Mouse (Mus musculus) embryonic fibroblast, embryonic 13.5 days (primary cell): ENCODE data around the gene Thsd1. TPM values are rescaled to one million over a fixed set of nuclear protein-coding genes. Genes with fewer than 3 reads are reported as not detected.

Source experiments
- H3K27ac ChIP-seq: 2 replicates; pipeline ENCODE4 v1.5.1; 2012; ENCODE audit warnings: low read length, control low read depth, inconsistent platforms; ENCODE audit not compliant: insufficient read depth
- H3K4me1 ChIP-seq: 2 replicates; pipeline ENCODE4 v1.6.1; 2011; ENCODE audit warnings: low read length; ENCODE audit not compliant: control insufficient read depth, insufficient read depth
- H3K4me3 ChIP-seq: 2 replicates; pipeline ENCODE4 v1.5.1; 2011; ENCODE audit warnings: mild to moderate bottlenecking, control low read depth, low read length; ENCODE audit not compliant: insufficient read depth
- CTCF ChIP-seq: IDR thresholded peaks from 2 replicates; pipeline ENCODE4 v1.5.1; 2011; ENCODE audit warnings: mild to moderate bottlenecking, control low read depth, low read length, moderate library complexity, borderline replicate concordance; ENCODE audit not compliant: insufficient read depth
- POLR2A ChIP-seq: IDR thresholded peaks from 2 replicates; pipeline ENCODE4 v1.6.1; 2011; ENCODE audit warnings: low read depth, mild to moderate bottlenecking, control low read depth, low read length, moderate library complexity
- polyA plus RNA-seq: library from polyadenylated mRNA; stranded (reverse); fragments of >200 nt; gene quantifications from 2 replicates; pipeline ENCODE4 v1.2.4, GENCODE M21; 2011; ENCODE audit warnings: low read depth; ENCODE audit not compliant: missing spikeins, insufficient read length

Gene Thsd1
- polyA plus RNA-seq, 1 experiment: 1.3 TPM

DNA sequence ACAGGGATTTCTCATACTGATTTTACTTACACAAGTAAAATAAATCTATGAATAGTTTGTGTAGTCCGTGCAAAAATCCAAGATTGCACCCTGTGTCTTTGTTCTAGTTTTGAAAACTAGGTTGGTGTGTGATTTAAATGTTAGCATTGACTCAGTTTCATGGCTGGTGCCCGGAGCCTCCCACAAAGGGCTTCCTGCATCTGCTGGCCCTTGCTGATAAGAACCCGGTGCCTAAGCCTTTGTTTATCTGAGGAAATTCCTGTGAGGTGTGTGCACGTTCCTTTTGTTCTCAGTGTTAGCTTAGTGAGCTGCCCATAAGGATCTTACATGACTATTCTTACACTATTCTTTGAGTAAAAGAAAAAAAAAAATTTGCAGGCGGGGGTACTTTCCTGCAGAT is 18.1 kb upstream of the Thsd1 start:
- H3K4me3 ChIP-seq: no peak overlapping the region
- no peak for TF ChIP-seq CTCF
- no peak for TF ChIP-seq POLR2A
- H3K27ac ChIP-seq: no peak overlapping the region
- H3K4me1 ChIP-seq: no peaks in the 10 kb centered on the region

- H3K4me1 ChIP-seq: no peaks in the 10 kb centered on the region
- TF ChIP-seq POLR2A (no peak), CTCF (no peak)
- no peak overlapping the region for H3K4me3 ChIP-seq
- H3K27ac ChIP-seq: no peak overlapping the region
Observed at GRCm38 (mm10) chr8:22214826-22215225, 12.3 kb upstream of the Thsd1 start.

DNA sequence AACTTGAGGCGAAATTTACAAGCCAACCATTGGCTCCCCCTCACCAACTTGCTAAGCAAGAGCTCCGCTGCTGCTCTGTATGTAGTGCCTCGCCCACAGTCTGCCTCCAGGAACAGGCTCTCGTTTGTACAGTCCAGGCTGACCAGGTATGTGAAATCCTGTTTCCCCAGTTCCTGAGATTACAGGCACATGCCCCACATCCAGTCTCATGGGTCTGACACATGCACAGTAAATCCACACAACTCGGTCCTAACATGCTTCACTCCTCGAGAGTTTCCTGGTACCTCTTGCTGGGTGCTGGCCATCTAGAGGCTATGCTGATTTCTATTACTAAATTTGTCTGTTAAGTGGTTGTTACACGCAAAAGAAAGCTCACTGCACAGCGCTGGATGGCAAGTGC is 752 bp upstream of the Thsd1 start:
- H3K4me1 ChIP-seq: no peaks in the 10 kb centered on the region
- no peak overlapping the region for H3K27ac ChIP-seq
- H3K4me3 ChIP-seq: no peak overlapping the region
- TF ChIP-seq CTCF (no peak), POLR2A (no peak)

GRCm38 (mm10) chr8:22228621-22229020 is 1.5 kb downstream of the Thsd1 start:
- H3K4me1 ChIP-seq: no peaks in the 10 kb centered on the region
- H3K4me3 ChIP-seq: no peak overlapping the region
- TF ChIP-seq POLR2A: no peak
- TF ChIP-seq CTCF: no peak
- H3K27ac ChIP-seq: no peak overlapping the region

DNA sequence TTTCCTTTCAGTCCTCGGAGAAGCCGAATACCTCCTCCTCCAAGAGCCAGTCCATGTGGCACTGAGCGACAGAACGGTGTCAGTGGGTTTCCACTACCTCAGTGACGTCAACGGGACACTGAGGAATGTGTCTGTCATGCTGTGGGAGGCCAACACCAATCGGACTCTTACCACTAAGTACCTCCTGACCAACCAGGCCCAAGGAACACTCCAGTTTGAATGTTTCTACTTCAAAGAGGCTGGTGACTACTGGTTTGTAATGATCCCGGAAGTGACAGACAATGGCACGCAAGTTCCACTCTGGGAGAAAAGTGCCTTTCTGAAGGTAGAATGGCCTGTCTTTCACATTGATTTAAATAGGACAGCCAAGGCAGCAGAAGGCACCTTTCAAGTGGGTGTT is 15.9 kb downstream of the Thsd1 start:
- no peak overlapping the region for H3K4me3 ChIP-seq
- TF ChIP-seq POLR2A (no peak), CTCF (no peak)
- no peak overlapping the region for H3K27ac ChIP-seq

GRCm38 (mm10) chr8:22245663-22246062 is 18.6 kb downstream of the Thsd1 start:
- TF ChIP-seq CTCF (no peak), POLR2A (no peak)
- Histone ChIP-seq H3K4me1 (no peaks in the 10 kb centered on the region), H3K27ac (no peak overlapping the region), H3K4me3 (no peak overlapping the region)

More for the DNA sequence above, 15.9 kb downstream of the Thsd1 start:
- no peaks in the 10 kb centered on the region for H3K4me1 ChIP-seq

GRCm38 (mm10) chr8:22247956-22248355 is 20.8 kb downstream of the Thsd1 start:
- H3K4me3 ChIP-seq: no peak overlapping the region
- TF ChIP-seq POLR2A (no peak), CTCF (no peak)
- H3K4me1 ChIP-seq: no peaks in the 10 kb centered on the region
- no peak overlapping the region for H3K27ac ChIP-seq

GRCm38 (mm10) chr8:22249080-22249479 is 22.0 kb downstream of the Thsd1 start:
- no peak for TF ChIP-seq CTCF
- no peak for TF ChIP-seq POLR2A
- no peak overlapping the region for H3K27ac ChIP-seq
- no peak overlapping the region for H3K4me3 ChIP-seq

GRCm38 (mm10) chr8:22258946-22259450 is 31.9 kb downstream of the Thsd1 start:
- H3K4me1 ChIP-seq: 0 out of 2 replicates have a peak, but pooled peaks cover 3% of the 10 kb centered on the region
- no peak overlapping the region for H3K4me3 ChIP-seq
- TF ChIP-seq CTCF (no peak), POLR2A (no peak)
- H3K27ac ChIP-seq: no peak overlapping the region

More at GRCm38 (mm10) chr8:22249080-22249479, 22.0 kb downstream of the Thsd1 start:
- H3K4me1 ChIP-seq: no peaks in the 10 kb centered on the region

GRCm38 (mm10) chr8:22259531-22259930 is 32.4 kb downstream of the Thsd1 start:
- no peak overlapping the region for H3K4me3 ChIP-seq
- TF ChIP-seq CTCF: no peak
- TF ChIP-seq POLR2A: no peak
- no peak overlapping the region for H3K27ac ChIP-seq
- 0 out of 2 replicates have a peak, but pooled peaks cover 3% of the 10 kb centered on the region for H3K4me1 ChIP-seq

- Histone ChIP-seq H3K4me1 (0 out of 2 replicates have a peak, but pooled peaks cover 3% of the 10 kb centered on the region), H3K4me3 (no peak overlapping the region), H3K27ac (no peak overlapping the region)
- TF ChIP-seq CTCF: no peak
- no peak for TF ChIP-seq POLR2A
Observed at GRCm38 (mm10) chr8:22260091-22260722, 33.1 kb downstream of the Thsd1 start.

- Histone ChIP-seq H3K4me1 (0 out of 2 replicates have a peak, but pooled peaks cover 3% of the 10 kb centered on the region), H3K27ac (no peak overlapping the region)
- no peak for TF ChIP-seq CTCF
- no peak for TF ChIP-seq POLR2A
Observed at GRCm38 (mm10) chr8:22262267-22262666, 35.2 kb downstream of the Thsd1 start.

More at GRCm38 (mm10) chr8:22262267-22262666, 35.2 kb downstream of the Thsd1 start:
- H3K4me3 ChIP-seq: no peak overlapping the region
